Mouse (Mus musculus): Measurements from ENCODE around the gene Mrap. TPM values are rescaled to one million over a fixed set of nuclear protein-coding genes. Genes with fewer than 3 reads are reported as not detected.

Mrap gene
- total RNA-seq, 1 experiment = not detected

GRCm38 (mm10) chr16:90783302-90783701, 45.3 kb downstream of the Mrap start:
- no peaks in the 10 kb centered on the region for H3K9me3 ChIP-seq (ENCODE audit: control insufficient read depth, insufficient read depth, low read depth, low read length)
- no peak overlapping the region for H3K27ac ChIP-seq (ENCODE audit: insufficient read depth, low read depth, low read length, poor library complexity, severe bottlenecking)
- no peak for DNase-seq (ENCODE audit: low read depth, low spot score)
- TF ChIP-seq ZNF384 (IDR thresholded peaks at IDR 0.05; ENCODE audit: low read depth, low read length) (no peak), HCFC1 (IDR thresholded peaks at IDR 0.05; ENCODE audit: borderline replicate concordance, insufficient read depth, low read length) (no peak), ZC3H11A (IDR thresholded peaks at IDR 0.05; ENCODE audit: borderline replicate concordance, low read depth, low read length) (no peak), CHD2 (IDR thresholded peaks at IDR 0.05; ENCODE audit: low read depth, low read length) (no peak), MAFK (IDR thresholded peaks at IDR 0.05; ENCODE audit: insufficient read depth, low read depth, low read length) (no peak)
- H3K4me3 ChIP-seq (ENCODE audit: insufficient read depth in 1 of 2, low read depth in 1 of 2, low read length in 2 of 2, poor library complexity in 1 of 2, severe bottlenecking in 1 of 2) = no peak overlapping the region
- H3K36me3 ChIP-seq (ENCODE audit: control insufficient read depth, insufficient read depth, low read length, poor library complexity, severe bottlenecking) = peaks cover 78% of the 10 kb centered on the region
- in situ Hi-C loops (cut with MboI; ENCODE audit: low sequenced_read_pairs in 2 of 2, unreplicated experiment in 2 of 2) = no loop called here
- no peak overlapping the region for H3K9ac ChIP-seq (ENCODE audit: insufficient read depth, low read depth, low read length, poor library complexity, severe bottlenecking)
- H3K4me1 ChIP-seq (ENCODE audit: control insufficient read depth in 2 of 2, insufficient read depth in 2 of 2, low read length in 2 of 2, poor library complexity in 1 of 2) = no peaks in the 10 kb centered on the region

GRCm38 (mm10) chr16:90785257-90785656, 47.2 kb downstream of the Mrap start:
- Histone ChIP-seq H3K4me1 (ENCODE audit: control insufficient read depth in 2 of 2, insufficient read depth in 2 of 2, low read length in 2 of 2, poor library complexity in 1 of 2) (no peaks in the 10 kb centered on the region), H3K4me3 (ENCODE audit: insufficient read depth in 1 of 2, low read depth in 1 of 2, low read length in 2 of 2, poor library complexity in 1 of 2, severe bottlenecking in 1 of 2) (no peak overlapping the region), H3K9me3 (ENCODE audit: control insufficient read depth, insufficient read depth, low read depth, low read length) (no peaks in the 10 kb centered on the region), H3K9ac (ENCODE audit: insufficient read depth, low read depth, low read length, poor library complexity, severe bottlenecking) (no peak overlapping the region), H3K27ac (ENCODE audit: insufficient read depth, low read depth, low read length, poor library complexity, severe bottlenecking) (no peak overlapping the region), H3K36me3 (ENCODE audit: control insufficient read depth, insufficient read depth, low read length, poor library complexity, severe bottlenecking) (peaks cover 73% of the 10 kb centered on the region)
- TF ChIP-seq HCFC1 (IDR thresholded peaks at IDR 0.05; ENCODE audit: borderline replicate concordance, insufficient read depth, low read length) (no peak), ZNF384 (IDR thresholded peaks at IDR 0.05; ENCODE audit: low read depth, low read length) (no peak), ZC3H11A (IDR thresholded peaks at IDR 0.05; ENCODE audit: borderline replicate concordance, low read depth, low read length) (no peak), MAFK (IDR thresholded peaks at IDR 0.05; ENCODE audit: insufficient read depth, low read depth, low read length) (no peak), CHD2 (IDR thresholded peaks at IDR 0.05; ENCODE audit: low read depth, low read length) (no peak)
- no peak for DNase-seq (ENCODE audit: low read depth, low spot score)
- in situ Hi-C loops (cut with MboI; ENCODE audit: low sequenced_read_pairs in 2 of 2, unreplicated experiment in 2 of 2) = no loop called here

DNA sequence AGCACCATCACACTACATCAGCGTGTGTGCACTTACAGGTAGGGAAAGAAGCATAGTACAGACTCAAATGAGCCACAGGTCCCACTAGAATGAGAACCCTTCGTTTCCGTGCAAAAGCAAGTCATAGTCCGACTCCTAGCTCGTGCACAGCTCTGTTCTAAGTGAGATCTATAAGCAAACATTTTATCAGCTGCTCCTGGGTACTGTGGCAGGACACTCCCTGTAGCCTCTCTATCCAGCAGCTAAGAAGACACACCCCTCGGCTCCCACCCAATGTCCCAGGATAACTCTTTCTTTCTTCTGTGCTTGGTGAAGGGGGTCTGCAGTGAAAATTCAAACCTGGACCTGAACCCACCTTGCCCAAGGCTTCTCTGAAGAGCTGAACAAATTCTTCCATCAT, 50.6 kb downstream of the Mrap start:
- Histone ChIP-seq H3K4me1 (ENCODE audit: control insufficient read depth in 2 of 2, insufficient read depth in 2 of 2, low read length in 2 of 2, poor library complexity in 1 of 2) (no peaks in the 10 kb centered on the region), H3K9ac (ENCODE audit: insufficient read depth, low read depth, low read length, poor library complexity, severe bottlenecking) (no peak overlapping the region), H3K27ac (ENCODE audit: insufficient read depth, low read depth, low read length, poor library complexity, severe bottlenecking) (no peak overlapping the region), H3K36me3 (ENCODE audit: control insufficient read depth, insufficient read depth, low read length, poor library complexity, severe bottlenecking) (peaks cover 68% of the 10 kb centered on the region), H3K9me3 (ENCODE audit: control insufficient read depth, insufficient read depth, low read depth, low read length) (no peaks in the 10 kb centered on the region), H3K4me3 (ENCODE audit: insufficient read depth in 1 of 2, low read depth in 1 of 2, low read length in 2 of 2, poor library complexity in 1 of 2, severe bottlenecking in 1 of 2) (no peak overlapping the region)
- in situ Hi-C loops (cut with MboI; ENCODE audit: low sequenced_read_pairs in 2 of 2, unreplicated experiment in 2 of 2) = no loop called here
- TF ChIP-seq CHD2 (IDR thresholded peaks at IDR 0.05; ENCODE audit: low read depth, low read length) (no peak), ZNF384 (IDR thresholded peaks at IDR 0.05; ENCODE audit: low read depth, low read length) (no peak), MAFK (IDR thresholded peaks at IDR 0.05; ENCODE audit: insufficient read depth, low read depth, low read length) (no peak), HCFC1 (IDR thresholded peaks at IDR 0.05; ENCODE audit: borderline replicate concordance, insufficient read depth, low read length) (no peak), ZC3H11A (IDR thresholded peaks at IDR 0.05; ENCODE audit: borderline replicate concordance, low read depth, low read length) (no peak)
- DNase-seq (ENCODE audit: low read depth, low spot score) = no peak

DNA sequence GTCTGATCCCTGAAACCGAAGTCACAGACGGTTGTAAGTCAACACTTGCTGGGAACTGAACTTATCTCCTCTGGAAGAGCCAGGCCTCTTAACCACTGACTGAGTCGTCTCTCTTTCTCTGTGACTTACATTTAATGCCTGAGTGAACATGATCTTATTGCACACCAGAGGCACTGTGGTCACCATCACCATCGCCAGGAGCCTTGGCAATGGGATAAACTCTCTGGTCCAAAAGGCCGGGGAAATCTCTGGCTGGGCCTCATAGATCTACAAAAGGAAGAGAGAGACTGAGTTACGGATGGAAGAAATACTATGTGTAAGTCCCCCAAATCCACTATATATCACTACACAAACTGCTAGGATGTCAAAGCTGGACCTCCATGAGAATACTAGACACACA, 52.9 kb downstream of the Mrap start:
- Histone ChIP-seq H3K36me3 (ENCODE audit: control insufficient read depth, insufficient read depth, low read length, poor library complexity, severe bottlenecking) (peaks cover 64% of the 10 kb centered on the region), H3K4me1 (ENCODE audit: control insufficient read depth in 2 of 2, insufficient read depth in 2 of 2, low read length in 2 of 2, poor library complexity in 1 of 2) (no peaks in the 10 kb centered on the region), H3K9me3 (ENCODE audit: control insufficient read depth, insufficient read depth, low read depth, low read length) (no peaks in the 10 kb centered on the region), H3K4me3 (ENCODE audit: insufficient read depth in 1 of 2, low read depth in 1 of 2, low read length in 2 of 2, poor library complexity in 1 of 2, severe bottlenecking in 1 of 2) (no peak overlapping the region), H3K9ac (ENCODE audit: insufficient read depth, low read depth, low read length, poor library complexity, severe bottlenecking) (no peak overlapping the region), H3K27ac (ENCODE audit: insufficient read depth, low read depth, low read length, poor library complexity, severe bottlenecking) (no peak overlapping the region)
- in situ Hi-C loops (cut with MboI; ENCODE audit: low sequenced_read_pairs in 2 of 2, unreplicated experiment in 2 of 2) = no loop called here
- DNase-seq (ENCODE audit: low read depth, low spot score) = no peak
- TF ChIP-seq HCFC1 (IDR thresholded peaks at IDR 0.05; ENCODE audit: borderline replicate concordance, insufficient read depth, low read length) = no peak

DNA sequence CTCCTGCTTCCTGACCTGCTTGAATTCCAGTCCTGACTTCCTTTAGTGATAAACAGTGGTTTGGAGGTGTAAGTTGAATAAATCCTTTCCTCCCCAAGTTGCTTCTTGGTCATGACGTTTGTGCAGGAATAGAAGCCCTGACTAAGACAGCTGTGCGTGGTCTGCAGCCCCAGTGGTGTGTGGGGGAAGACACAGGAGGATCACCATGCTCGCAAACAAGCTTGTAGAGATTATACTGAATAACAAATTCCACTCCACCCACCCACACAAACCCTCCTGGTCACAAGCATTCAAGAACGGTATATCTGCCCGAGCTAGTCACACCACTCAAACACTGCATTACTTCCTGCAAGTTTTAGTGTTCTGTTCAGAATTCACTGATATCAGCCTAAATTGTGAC, 54.1 kb downstream of the Mrap start:
- Histone ChIP-seq H3K4me1 (ENCODE audit: control insufficient read depth in 2 of 2, insufficient read depth in 2 of 2, low read length in 2 of 2, poor library complexity in 1 of 2) (no peaks in the 10 kb centered on the region), H3K9me3 (ENCODE audit: control insufficient read depth, insufficient read depth, low read depth, low read length) (no peaks in the 10 kb centered on the region), H3K4me3 (ENCODE audit: insufficient read depth in 1 of 2, low read depth in 1 of 2, low read length in 2 of 2, poor library complexity in 1 of 2, severe bottlenecking in 1 of 2) (no peak overlapping the region), H3K27ac (ENCODE audit: insufficient read depth, low read depth, low read length, poor library complexity, severe bottlenecking) (no peak overlapping the region), H3K9ac (ENCODE audit: insufficient read depth, low read depth, low read length, poor library complexity, severe bottlenecking) (no peak overlapping the region), H3K36me3 (ENCODE audit: control insufficient read depth, insufficient read depth, low read length, poor library complexity, severe bottlenecking) (peaks cover 58% of the 10 kb centered on the region)
- in situ Hi-C loops (cut with MboI; ENCODE audit: low sequenced_read_pairs in 2 of 2, unreplicated experiment in 2 of 2) = no loop called here
- no peak for DNase-seq (ENCODE audit: low read depth, low spot score)
- TF ChIP-seq ZC3H11A (IDR thresholded peaks at IDR 0.05; ENCODE audit: borderline replicate concordance, low read depth, low read length) (no peak), MAFK (IDR thresholded peaks at IDR 0.05; ENCODE audit: insufficient read depth, low read depth, low read length) (no peak), ZNF384 (IDR thresholded peaks at IDR 0.05; ENCODE audit: low read depth, low read length) (no peak), CHD2 (IDR thresholded peaks at IDR 0.05; ENCODE audit: low read depth, low read length) (no peak), HCFC1 (IDR thresholded peaks at IDR 0.05; ENCODE audit: borderline replicate concordance, insufficient read depth, low read length) (no peak)
